Mouse (Mus musculus) CD4-positive naive resting alpha-beta T cell, adult 76 days (primary cell): ENCODE results near the gene Ipo7. TPM values are rescaled to one million over a fixed set of nuclear protein-coding genes. Genes with fewer than 3 reads are reported as not detected.

Source experiments
- total RNA-seq: library from RNA; stranded (reverse); gene quantifications from one replicate; pipeline ENCODE4 v1.2.4, GENCODE M21; 2023

The Ipo7 gene
- total RNA-seq: 70.9 TPM

GRCm38 (mm10) chr7:110018117-110018630 lies at the start of gene Ipo7:
Ipo7 (plus strand) TSS chr7:110018274.

DNA sequence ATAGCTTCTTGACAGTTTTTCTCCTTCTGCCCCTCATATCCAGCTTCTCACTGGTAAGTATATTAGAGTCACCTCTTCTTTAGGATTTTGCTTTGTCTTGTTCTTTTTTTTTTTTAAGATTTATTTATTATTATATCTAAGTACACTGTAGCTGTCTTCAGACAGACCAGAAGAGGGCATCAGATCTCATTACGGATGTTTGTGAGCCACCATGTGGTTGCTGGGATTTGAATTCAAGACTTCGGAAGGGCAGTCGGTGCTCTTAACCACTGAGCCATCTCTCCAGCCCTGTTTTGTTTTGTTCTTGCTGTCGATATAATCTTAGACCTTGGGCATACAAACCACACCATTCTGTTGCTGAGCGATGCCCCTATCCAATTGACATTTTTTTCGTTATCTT lies 31.3 kb upstream of the Ipo7 start, which contains the start of gene Tmem41b:
Gene Tmem41b, minus strand, starts transcription at position 155 of the 400 bp plus-strand sequence.

GRCm38 (mm10) chr7:110061199-110061751 lies 43.2 kb downstream of the Ipo7 start, which contains the start of gene Zfp143:
Zfp143 (plus strand) TSS chr7:110061217.

Other genes starting within 250 kb of the Ipo7 start
- 0.32 TPM for gene Nrip3, start 236.2 kb upstream of the Ipo7 start, total RNA-seq
- gene Scube2, start 152.6 kb upstream of the Ipo7 start, total RNA-seq: not detected
- 38.8 TPM for gene Dennd5a, start 57.8 kb upstream of the Ipo7 start, total RNA-seq
- 50.1 TPM for gene Tmem41b, start 31.3 kb upstream of the Ipo7 start, total RNA-seq
- 24.1 TPM for gene Zfp143, start 42.9 kb downstream of the Ipo7 start, total RNA-seq
- gene Wee1, start 103.8 kb downstream of the Ipo7 start, total RNA-seq: 2.4 TPM
- gene Swap70, start 203.4 kb downstream of the Ipo7 start, total RNA-seq: 38.5 TPM